Mouse (Mus musculus) layer of hippocampus, adult 6 months (tissue): Measurements from ENCODE around the gene Smarcc2. TPM values are rescaled to one million over a fixed set of nuclear protein-coding genes. Genes with fewer than 3 reads are reported as not detected.

Experiments used
- long read RNA-seq, 2 experiments: library from polyadenylated mRNA; unstranded; transcript quantifications; one replicate each; pipeline ENCODE4 v2.0.0; 2019 to 2020
- microRNA-seq: library from miRNA; unstranded; fragments of <30 nt; microRNA quantifications from one replicate; pipeline ENCODE4 v1.2.0, GENCODE M21; 2020
- polyA plus RNA-seq: library from polyadenylated mRNA; unstranded; fragments of <200 nt; fragmentation: Nextera tagmentation; gene quantifications from 2 replicates; pipeline ENCODE4 v1.2.3, GENCODE M21; 2021

Gene Smarcc2
- 80.0 and 92.3 TPM in 2 replicates for polyA plus RNA-seq
- long read RNA-seq, experiment 1, full-length matches to known transcripts, result 1 of 60 reads
- long read RNA-seq, experiment 1, partial matches to known transcripts, result 45 of 60 reads
- long read RNA-seq, experiment 1, other reads (novel, unspliced or antisense), result 14 of 60 reads
- long read RNA-seq, experiment 2, full-length matches to known transcripts, result 86 of 223 reads
- long read RNA-seq, experiment 2, partial matches to known transcripts, result 103 of 223 reads
- long read RNA-seq, experiment 2, other reads (novel, unspliced or antisense), result 34 of 223 reads

DNA sequence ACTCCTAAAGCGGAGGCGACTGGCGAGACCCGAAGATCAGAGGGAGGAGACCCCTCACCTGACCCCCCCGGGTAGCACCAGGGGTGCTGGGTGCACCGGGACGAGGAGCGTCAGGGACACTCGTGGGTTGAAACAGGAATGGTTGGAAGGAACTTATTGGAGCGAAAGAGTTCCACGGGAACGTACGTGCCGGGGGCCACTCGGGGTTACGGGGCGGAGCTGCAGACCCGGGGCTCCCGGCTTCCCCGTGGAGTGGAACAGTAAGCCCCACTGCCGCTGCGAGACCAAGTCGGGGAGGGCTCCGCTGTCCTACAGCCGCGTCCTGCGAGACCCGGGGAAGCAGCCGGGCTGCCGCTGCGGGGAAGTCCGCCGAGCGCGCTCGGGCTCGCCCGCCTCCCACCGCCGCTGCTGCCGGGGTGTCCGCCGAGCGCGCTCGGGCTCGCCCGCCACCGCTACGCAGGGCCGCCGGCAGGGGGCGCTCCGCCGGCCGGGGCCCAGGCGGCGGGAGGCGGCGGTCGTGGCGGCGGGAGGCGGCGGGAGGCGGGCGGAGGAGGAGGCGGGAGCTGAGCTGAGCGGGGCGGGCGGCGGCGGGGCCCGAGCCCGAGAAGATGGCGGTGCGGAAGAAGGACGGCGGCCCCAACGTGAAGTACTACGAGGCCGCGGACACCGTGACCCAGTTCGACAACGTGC, at the start of gene Smarcc2:
Gene Smarcc2, plus strand, starts transcription at position 530 of the 690 bp plus-strand sequence.

DNA sequence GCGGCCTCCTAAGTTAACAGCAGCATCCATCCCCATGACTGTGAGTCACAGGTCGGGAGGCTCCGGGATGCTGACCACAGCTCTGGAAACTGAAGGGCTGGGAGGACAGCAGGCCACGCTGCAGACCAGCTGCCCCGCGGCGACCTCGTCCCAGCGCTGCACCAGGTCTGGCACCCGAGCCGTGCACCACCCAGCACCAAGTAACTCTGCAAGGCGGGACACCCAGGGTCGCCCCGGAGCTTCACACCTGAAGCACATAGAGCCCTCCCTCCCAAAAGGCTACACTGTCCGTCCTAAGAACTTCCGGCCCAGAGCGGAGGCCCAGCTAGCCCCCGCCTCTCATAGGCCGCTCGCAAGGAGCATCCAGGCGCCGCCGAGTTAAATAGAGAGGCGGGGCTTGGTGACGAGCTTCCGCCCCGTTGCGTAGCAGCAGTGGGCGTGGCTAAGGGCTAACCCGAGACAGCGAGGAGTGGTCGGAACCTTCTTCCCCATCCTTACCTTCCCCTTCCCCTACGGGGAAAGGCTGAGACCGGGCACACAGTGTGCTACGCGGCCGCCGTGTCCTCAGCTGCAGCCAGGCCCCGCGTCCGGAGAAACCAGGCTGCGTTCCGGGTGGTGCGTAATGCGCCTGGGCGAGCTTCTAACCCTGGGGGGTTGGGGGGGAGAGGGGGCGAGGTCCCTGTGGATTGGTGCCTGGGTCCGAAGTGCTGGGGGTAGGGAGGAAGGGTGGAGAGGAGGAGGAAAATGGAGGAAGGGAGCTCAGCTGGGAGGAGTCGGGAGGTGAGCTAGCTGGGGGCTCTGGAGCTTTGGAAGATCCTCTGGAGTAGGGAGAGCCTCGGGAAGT, 47.6 kb upstream of the Smarcc2 start, which contains the start of the genes Nabp2 and Rnf41:
Gene Nabp2, minus strand, starts transcription at position 282 of the 844 bp plus-strand sequence.
Gene Rnf41, plus strand, starts transcription at position 447 of the 844 bp plus-strand sequence.

DNA sequence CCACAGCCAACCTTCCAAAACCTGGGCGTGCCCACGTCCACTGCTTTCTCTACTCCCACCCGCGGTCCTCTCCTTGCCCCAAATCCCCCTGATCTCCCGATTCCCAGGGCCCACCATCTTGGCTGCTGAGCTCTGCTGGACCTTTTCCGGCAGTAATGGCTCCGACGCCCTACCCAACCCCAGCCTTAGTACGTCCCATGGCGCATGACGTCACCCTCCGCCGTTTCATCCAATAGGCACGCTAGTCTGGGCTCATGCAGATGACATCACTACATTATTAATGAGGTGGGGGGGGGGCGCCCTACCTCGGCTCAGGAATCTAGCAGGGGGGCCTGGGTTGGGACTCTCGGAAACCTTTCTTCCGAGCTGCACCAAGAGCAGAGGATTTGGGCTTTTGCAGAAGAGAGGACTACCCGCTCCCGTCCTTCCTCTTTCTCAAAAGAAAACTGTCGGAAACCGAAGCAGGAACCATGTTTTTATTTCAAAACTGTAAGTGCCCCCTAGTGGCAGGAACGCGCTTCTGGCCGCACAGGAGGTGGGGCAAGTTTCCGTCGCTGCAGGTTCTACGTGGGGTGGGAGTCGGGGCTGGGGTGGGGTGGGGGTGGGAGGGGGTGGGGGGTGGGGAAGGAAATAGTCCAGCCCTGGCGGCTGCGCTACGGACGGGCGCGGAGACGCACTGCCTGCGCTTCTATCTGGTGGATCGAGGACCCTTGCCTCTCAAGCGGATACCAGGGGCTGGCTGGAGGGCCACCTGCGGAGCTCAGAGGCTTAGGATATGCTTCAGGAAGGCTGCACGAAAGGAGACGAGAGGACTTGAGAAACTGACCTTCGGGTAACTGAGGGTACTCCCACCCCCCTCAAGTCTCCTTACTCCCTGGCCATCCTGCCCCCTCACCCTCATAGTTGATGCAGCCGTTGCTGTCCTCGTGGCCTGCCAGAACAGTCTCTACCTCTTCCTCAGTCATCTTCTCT, 34.9 kb downstream of the Smarcc2 start, which contains the start of gene Myl6:
Gene Myl6, minus strand, starts transcription at position 451 of the 972 bp plus-strand sequence.

DNA sequence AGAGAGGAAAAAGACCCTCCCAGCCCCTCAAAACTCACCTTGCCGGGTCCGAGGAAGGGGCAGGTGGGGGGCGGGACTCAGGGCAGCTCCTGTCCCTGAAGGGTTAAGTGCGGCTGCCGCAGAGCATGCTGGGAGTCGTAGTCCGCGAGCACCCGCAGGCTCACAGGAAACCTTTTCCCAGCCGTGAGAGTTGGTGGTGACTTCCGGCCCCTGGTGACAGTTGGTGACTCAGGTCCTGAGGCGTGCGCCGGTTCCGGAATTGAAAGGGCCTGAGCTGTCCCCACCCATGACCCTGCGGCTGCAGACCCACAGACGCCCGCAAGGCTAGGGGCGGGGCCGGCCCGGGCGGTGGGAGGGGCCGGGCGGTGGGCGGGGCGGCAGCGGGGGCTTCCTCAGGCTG, 39.5 kb downstream of the Smarcc2 start, which contains the start of gene Myl6b:
Gene Myl6b, minus strand, starts transcription at position 96 of the 400 bp plus-strand sequence.

DNA sequence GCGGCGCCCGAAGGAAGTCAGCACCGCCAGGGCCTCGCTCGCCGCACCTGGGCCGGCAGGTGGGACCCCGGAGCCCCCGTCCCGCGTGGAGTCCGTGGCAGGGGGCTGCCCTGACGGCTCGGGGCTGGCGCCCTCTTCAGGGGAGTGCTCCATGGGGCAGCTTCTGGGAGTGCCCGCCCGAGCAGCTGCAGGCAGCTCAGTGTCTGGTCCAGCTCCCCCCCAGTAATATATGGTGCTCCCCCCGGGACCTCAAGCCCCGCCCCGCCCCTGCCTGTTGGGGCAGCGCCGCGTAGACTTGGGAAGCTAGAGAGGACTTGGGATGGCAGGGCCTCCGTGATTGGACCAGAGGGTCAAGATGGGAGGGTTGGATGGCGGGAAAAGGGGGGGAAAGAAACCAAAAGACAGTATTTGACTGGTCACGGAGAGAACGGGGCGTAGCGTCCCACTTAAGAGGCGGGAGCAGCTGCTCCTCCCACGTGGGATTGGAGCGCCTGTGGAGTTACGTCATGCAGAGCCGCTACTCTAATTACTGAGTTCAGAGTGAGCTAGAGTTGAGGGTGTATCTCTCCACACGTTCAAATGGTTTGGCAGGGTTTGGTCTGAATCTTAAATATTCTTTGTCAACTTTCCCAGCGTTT, 66.7 kb downstream of the Smarcc2 start, which contains the start of gene Esyt1:
Gene Esyt1, minus strand, starts transcription at position 201 of the 638 bp plus-strand sequence.

Small RNA genes within 50 kb of the gene (microRNA-seq; reads per million reads assigned to microRNA genes)
- gene Mir6916, result 0.64 reads per million
- gene Mir8105, result 0.64 reads per million

Other genes with a start within 250 kb of the Smarcc2 start
- gene Spryd4, start 247.4 kb upstream of the Smarcc2 start, polyA plus RNA-seq, result 10.2 and 11.8 TPM in 2 replicates
- gene Mip, start 233.4 kb upstream of the Smarcc2 start, polyA plus RNA-seq, result not detected in 2 replicates
- gene Timeless, start 227.2 kb upstream of the Smarcc2 start, polyA plus RNA-seq, result 2.3 and 4.9 TPM in 2 replicates
- gene Apon, start 205.2 kb upstream of the Smarcc2 start, polyA plus RNA-seq, result not detected in 2 replicates
- 0.11 TPM in 1 of 2 replicates, not detected in the other for gene Apof, start 190.6 kb upstream of the Smarcc2 start, polyA plus RNA-seq
- gene Stat2, start 188.7 kb upstream of the Smarcc2 start, polyA plus RNA-seq, result 4.5 and 5.5 TPM in 2 replicates
- gene Il23a, start 160.5 kb upstream of the Smarcc2 start, polyA plus RNA-seq, result not detected in 2 replicates
- 2.6 and 2.7 TPM in 2 replicates for gene Pan2, start 155.9 kb upstream of the Smarcc2 start, polyA plus RNA-seq
- gene Cnpy2, start 136.8 kb upstream of the Smarcc2 start, polyA plus RNA-seq, result 155 and 167 TPM in 2 replicates
- gene Cs, start 121.5 kb upstream of the Smarcc2 start, polyA plus RNA-seq, result 210 and 229 TPM in 2 replicates
- gene Coq10a, start 90.3 kb upstream of the Smarcc2 start, polyA plus RNA-seq, result 16.1 and 16.7 TPM in 2 replicates
- 8.8 and 12.6 TPM in 2 replicates for gene Ankrd52, start 82.1 kb upstream of the Smarcc2 start, polyA plus RNA-seq
- 0.06 and 0.18 TPM in 2 replicates for gene Slc39a5, start 58.0 kb upstream of the Smarcc2 start, polyA plus RNA-seq
- gene Nabp2, start 47.8 kb upstream of the Smarcc2 start, polyA plus RNA-seq, result 107 and 127 TPM in 2 replicates
- gene Rnf41, start 47.6 kb upstream of the Smarcc2 start, polyA plus RNA-seq, result 66.3 and 69.8 TPM in 2 replicates
- 843 and 993 TPM in 2 replicates for gene Myl6, start 34.9 kb downstream of the Smarcc2 start, polyA plus RNA-seq
- 2.1 and 3.8 TPM in 2 replicates for gene Myl6b, start 39.4 kb downstream of the Smarcc2 start, polyA plus RNA-seq
- gene Esyt1, start 66.6 kb downstream of the Smarcc2 start, polyA plus RNA-seq, result 2.3 and 2.6 TPM in 2 replicates
- 5.6 and 5.8 TPM in 2 replicates for gene Zc3h10, start 88.5 kb downstream of the Smarcc2 start, polyA plus RNA-seq
- 6,437 and 7,138 TPM in 2 replicates for gene Rpl41, start 90.1 kb downstream of the Smarcc2 start, polyA plus RNA-seq
- 50.7 TPM in 2 replicates for gene Pa2g4, start 106.7 kb downstream of the Smarcc2 start, polyA plus RNA-seq
- 1.3 and 1.5 TPM in 2 replicates for gene Erbb3, start 130.4 kb downstream of the Smarcc2 start, polyA plus RNA-seq
- 1,260 and 1,337 TPM in 2 replicates for gene Rps26, start 167.5 kb downstream of the Smarcc2 start, polyA plus RNA-seq
- gene Ikzf4, start 186.7 kb downstream of the Smarcc2 start, polyA plus RNA-seq, result 3.5 and 4.4 TPM in 2 replicates
- gene Suox, start 214.8 kb downstream of the Smarcc2 start, polyA plus RNA-seq, result 9.6 and 10.0 TPM in 2 replicates
- 50.2 and 54.3 TPM in 2 replicates for gene Rab5b, start 237.0 kb downstream of the Smarcc2 start, polyA plus RNA-seq
- gene Pmel, start 244.9 kb downstream of the Smarcc2 start, polyA plus RNA-seq, result 0.64 and 0.75 TPM in 2 replicates
- gene Cdk2, start 245.8 kb downstream of the Smarcc2 start, polyA plus RNA-seq, result 1.2 and 1.5 TPM in 2 replicates